Mouse (Mus musculus): Measurements from ENCODE around the gene Osbpl5.

Osbpl5 gene

GRCm38 (mm10) chr7:143756125-143757026, at the start of gene Osbpl5:
Gene Osbpl5 (minus strand): TSS chr7:143756985.
- no peak for DNase-seq (ENCODE audit: low spot score in 2 of 2)

GRCm38 (mm10) chr7:143805199-143805624, 48.4 kb upstream of the Osbpl5 start:
- peak in 1 of 2 experiments; percentile 41 for DNase-seq (ENCODE audit: low spot score in 2 of 2)

DNA sequence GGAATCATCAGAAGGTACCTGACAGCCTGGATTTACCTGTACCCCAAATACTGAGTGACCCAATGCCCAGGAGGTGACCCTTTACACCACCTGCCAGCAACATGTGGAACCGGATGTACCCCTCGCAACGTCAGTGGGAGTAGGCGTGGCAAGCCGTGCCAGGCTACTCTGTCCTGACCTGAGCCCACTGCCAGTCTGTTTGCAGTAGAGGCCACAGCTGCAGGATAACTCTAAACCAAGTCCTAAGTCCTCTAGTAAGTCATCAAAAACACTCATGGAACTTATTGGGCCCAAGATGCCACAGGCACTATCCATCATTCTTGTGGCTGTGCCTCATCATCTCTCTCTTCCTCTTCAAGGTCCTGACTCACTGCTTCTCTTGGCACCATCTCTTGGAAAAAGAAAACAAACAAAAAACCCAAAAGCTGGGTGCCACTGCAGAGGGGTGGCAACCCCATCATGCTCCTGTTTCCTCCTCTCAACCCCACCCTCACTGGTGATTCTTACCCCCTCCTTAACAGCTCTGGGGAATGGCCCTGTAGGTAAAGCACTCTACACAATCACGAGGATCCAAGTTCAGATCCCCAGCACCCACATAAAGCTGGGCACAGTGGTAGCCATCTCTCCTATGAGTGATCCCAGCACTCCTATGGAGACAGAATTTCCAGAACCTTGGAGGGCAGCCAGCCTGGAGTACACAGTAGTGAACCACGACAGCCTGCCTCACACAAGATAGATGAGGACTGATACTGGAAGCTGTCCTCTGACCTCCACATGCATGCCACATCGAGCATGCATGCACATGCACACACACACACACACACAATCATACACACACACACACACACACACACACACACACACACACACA, 44.6 kb upstream of the Osbpl5 start:
- no peak for DNase-seq (ENCODE audit: low spot score in 2 of 2)

DNA sequence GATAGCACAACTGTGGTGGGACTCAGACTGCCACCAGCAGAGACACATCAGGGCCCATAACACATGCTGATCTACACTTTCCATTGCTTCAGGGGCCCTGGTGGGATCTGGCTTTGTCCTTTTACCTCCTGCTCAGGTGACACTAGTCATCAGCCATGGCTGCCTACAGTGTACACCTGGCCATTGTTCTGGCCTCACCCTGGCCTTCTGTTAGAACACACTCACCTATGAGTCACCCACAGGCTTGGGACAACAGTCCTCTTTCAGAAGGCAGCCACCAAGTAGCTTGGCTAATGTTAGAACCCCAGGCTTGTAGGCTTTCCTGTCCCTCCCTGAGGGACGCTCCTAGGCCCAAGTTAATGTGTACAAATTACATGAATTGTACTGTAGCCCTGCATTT, 44.0 kb upstream of the Osbpl5 start:
- DNase-seq (ENCODE audit: low spot score in 2 of 2), result no peak

- no peak for DNase-seq (ENCODE audit: low spot score in 2 of 2)
Measured at GRCm38 (mm10) chr7:143798783-143799182, 42.0 kb upstream of the Osbpl5 start.

DNA sequence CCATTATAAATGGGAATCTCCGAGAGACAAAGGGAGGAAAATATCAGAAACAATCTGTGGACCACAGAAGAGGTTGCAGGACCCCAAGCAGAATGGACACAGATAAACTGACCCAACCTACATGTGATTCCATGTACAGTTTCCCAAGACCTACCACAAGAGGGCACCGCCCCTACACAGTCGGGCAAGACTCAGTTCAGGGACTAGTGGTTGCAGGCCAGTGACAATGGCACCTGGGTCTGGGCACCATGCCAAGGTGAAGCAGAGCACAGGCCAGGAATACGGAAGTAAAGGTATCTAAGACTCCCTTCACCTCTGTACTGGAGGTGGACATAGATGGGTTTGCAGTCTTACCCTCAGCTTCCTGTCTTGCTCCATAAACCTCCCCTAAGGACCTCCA, 36.3 kb upstream of the Osbpl5 start:
- no peak for DNase-seq (ENCODE audit: low spot score in 2 of 2)

DNA sequence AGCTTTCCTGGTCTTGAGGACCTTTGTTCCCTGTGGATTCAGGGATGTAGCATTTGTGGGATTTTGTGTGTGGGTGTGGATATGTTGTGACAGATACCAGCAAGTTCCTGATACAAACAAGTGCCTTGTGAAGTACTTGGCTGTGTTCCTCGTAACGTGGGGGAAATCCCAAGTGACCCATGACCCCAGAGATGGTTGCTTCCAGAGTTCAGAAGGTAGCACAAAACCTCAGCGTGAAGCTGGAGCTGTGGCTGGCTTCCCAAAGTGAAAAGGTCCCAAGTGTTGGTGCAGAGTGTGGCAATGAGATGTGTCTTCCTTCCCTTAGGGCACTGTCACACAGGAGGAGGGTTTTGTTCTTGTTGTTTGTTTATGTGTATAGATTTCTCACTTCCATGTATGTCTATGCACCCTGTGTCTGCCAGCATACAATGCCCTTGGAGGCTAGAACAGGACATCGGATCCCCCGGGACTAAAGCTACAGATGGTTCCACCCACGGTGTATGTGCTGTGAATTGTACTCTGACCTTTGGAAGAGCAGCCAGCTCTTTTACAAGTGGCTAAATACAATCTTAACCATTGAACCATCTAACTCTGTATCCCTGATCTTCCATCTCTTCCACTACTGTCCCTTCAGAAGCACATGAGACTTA, 35.7 kb upstream of the Osbpl5 start:
- no peak for DNase-seq (ENCODE audit: low spot score in 2 of 2)

GRCm38 (mm10) chr7:143783996-143784829, 27.4 kb upstream of the Osbpl5 start, which contains the start of gene Mrgpre:
Gene Mrgpre (minus strand): TSS chr7:143784500.
- DNase-seq (ENCODE audit: low spot score in 2 of 2), result peak; percentile 65 to 80

DNA sequence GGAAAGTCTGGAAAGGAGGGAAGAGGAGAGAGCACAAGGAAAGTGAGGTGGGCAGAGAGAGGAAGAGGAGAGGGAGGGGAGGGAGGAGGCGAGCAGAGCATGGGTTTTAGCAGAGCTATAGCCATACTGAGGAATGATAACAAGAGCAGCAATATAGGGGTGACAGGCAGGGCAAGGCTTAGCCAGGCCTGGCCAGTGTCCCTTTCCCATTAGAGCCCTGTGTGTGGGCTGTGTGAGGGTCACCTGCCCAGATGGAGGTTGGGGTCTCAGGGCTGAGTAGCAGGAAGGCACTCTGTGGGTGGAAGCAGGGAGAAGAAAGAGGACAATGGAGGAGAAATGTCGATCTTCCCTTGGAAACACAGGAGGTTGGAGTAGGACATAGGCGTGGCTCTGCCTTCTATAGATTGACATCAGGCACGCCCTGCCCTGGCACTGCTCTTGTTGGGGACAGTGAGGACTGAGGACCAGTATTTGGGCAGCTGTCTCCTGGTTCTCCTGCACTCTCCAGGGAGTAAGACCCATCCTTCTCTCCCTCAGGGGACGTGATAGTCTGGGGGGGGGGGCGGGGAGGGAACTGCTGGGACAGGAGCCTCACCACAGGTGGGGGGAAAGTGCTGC, 26.7 kb upstream of the Osbpl5 start:
- DNase-seq (ENCODE audit: low spot score in 2 of 2), result no peak

DNA sequence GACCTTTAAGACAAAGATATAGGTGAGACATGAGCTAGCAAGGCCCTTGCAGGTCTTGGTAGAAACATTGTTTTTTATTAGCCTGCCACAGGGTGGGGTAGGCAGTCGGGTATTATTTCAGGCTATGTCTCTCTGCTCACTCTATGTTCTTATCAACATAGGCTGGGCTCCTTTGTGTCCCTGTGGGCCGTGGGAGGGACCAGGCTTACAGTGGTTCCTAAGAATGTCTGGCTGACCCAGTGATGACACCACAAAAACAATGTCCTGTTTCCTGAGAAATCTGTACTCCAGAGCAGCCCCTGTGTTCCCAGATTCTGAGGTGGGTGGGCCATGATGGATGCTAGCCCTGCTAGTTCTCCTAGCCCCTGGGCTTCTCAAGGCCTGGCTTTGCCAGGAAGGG, 20.6 kb upstream of the Osbpl5 start:
- DNase-seq (ENCODE audit: low spot score in 2 of 2), result no peak

- no peak for DNase-seq (ENCODE audit: low spot score in 2 of 2)
Measured at GRCm38 (mm10) chr7:143776137-143776536, 19.4 kb upstream of the Osbpl5 start.

DNA sequence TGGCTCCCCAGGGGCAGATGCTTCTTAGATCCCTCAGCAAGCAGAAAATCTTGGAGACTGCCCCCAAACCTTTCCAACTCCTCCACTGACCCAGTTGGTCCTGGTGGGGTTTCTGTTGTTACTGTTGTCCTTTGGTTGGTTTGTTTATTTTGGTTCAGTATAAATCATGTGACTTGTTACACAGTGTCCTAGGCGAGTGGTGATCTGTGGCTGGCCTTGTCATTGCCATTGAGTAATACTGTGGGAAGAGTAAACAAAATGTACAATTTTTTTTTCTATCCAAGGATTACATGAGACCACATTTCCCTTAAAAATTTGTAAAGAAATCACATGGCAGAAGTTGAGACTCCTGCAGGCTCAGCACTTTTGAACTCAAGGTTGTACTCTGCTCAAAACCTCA, 12.7 kb upstream of the Osbpl5 start:
- no peak for DNase-seq (ENCODE audit: low spot score in 2 of 2)

DNA sequence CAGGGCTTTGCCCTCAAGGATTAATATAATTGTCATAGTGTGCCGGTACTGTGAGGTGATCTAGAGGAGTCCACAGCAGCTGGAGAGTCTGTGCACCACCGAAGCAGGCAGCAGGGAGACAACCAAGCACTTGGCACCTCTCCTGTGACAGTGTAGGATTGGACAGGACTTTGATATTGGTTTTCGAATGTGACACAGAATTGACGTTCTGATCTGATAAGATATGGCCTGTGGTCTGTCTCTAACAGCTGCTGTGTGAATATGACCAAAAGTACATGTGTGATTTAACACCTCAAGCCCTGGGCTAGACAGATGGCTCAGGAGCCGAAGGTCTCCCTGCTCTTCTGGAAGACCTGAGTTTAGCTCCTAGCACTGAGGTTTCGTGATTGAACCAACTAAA, 11.5 kb upstream of the Osbpl5 start:
- no peak for DNase-seq (ENCODE audit: low spot score in 2 of 2)

GRCm38 (mm10) chr7:143766893-143767292, 10.1 kb upstream of the Osbpl5 start, which contains the start of gene Mrgprg:
Gene Mrgprg (minus strand): TSS chr7:143766993.
- no peak for DNase-seq (ENCODE audit: low spot score in 2 of 2)

GRCm38 (mm10) chr7:143764876-143765530, 8.2 kb upstream of the Osbpl5 start:
- no peak for DNase-seq (ENCODE audit: low spot score in 2 of 2)

GRCm38 (mm10) chr7:143763794-143764193, 7.0 kb upstream of the Osbpl5 start:
- DNase-seq (ENCODE audit: low spot score in 2 of 2), result no peak

DNA sequence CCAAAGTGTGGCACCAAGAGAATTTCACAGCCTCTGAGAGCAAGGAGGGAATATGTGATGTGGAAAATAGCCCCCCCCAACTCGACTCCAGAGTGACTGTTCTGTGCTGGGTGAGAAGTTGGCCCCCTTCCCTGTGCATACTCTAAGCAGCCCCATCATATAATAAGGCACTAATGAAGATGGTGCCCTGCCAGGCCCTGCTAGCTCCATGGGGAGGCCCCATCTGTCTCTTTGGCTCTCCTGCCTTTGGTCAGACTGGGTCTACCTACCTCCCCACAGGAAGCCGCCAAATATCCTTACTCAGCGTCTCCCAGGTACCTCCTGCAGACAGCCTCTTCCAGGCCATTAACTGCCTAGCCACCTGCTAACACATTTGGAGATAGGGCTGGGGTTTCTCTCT, 2.2 kb upstream of the Osbpl5 start:
- DNase-seq (ENCODE audit: low spot score in 2 of 2), result no peak

DNA sequence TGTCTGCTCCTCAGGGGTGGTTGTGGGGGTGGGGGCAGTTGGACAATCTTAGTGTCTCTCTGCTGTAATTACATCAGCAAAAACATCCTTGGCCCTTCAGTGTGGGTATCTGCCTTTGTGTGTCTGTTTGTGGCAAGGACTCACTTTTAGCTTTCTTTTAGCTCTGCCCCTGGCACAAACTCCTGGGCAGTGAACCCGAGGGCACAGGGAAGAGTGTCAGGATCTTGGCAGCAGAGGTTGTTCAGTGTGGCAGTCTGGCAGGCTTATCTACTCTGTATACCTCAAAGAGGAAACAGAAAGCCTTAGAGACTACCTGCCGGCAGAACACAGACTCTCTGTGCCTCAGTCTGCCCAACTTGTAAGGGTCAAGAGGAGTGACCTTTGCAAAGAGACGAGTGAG, 911 bp upstream of the Osbpl5 start:
- DNase-seq (ENCODE audit: low spot score in 2 of 2), result no peak

DNA sequence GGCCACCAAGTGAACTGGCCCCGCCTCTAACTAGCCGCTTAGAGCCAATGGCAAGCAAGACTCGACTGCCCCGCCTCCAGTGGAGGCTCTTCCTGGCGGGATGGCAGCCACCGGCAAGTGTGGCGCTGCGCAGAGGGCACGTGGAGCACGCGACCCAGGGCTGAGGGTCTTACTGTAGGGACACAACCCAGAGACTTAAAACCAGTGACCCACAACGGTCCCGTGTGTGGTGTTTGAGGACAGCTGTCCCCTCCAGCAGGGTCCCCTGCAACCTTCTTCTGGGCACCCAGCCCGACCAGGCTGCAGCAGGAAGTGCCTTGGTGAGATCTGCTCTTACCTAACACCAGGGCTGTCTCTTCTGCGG, 224 bp upstream of the Osbpl5 start:
- peak; percentile 28 to 64 for DNase-seq (ENCODE audit: low spot score in 2 of 2)
